Mouse (Mus musculus) intestine, embryonic 15.5 days (tissue): ENCODE results near the gene C4b. TPM values are rescaled to one million over a fixed set of nuclear protein-coding genes. Genes with fewer than 3 reads are reported as not detected.

Experiments
- polyA plus RNA-seq: library from polyadenylated mRNA; unstranded; fragments of >200 nt; fragmentation: Nextera tagmentation; extraction: Ambion mirVana; gene quantifications from 2 replicates; pipeline ENCODE4 v1.2.1, GENCODE M21; 2015

C4b gene
- polyA plus RNA-seq, 1 experiment from 2014 or later: 0.33 TPM

Other genes starting within 250 kb of the C4b start
- gene Btnl6, start 226.5 kb downstream of the C4b start, polyA plus RNA-seq: 13.1 and 15.2 TPM in 2 replicates
- 2.9 and 5.8 TPM in 2 replicates for gene Notch4, start 179.6 kb downstream of the C4b start, polyA plus RNA-seq
- gene Gpsm3, start 154.1 kb downstream of the C4b start, polyA plus RNA-seq: 10.1 TPM in 2 replicates
- 8.0 and 8.8 TPM in 2 replicates for gene Pbx2, start 152.6 kb downstream of the C4b start, polyA plus RNA-seq
- gene Ager, start 146.0 kb downstream of the C4b start, polyA plus RNA-seq: 2.7 and 3.0 TPM in 2 replicates
- gene Rnf5, start 140.2 kb downstream of the C4b start, polyA plus RNA-seq: 165 and 174 TPM in 2 replicates
- 51.2 and 60.8 TPM in 2 replicates for gene Agpat1, start 139.6 kb downstream of the C4b start, polyA plus RNA-seq
- 3.0 and 3.4 TPM in 2 replicates for gene Egfl8, start 127.9 kb downstream of the C4b start, polyA plus RNA-seq
- gene Ppt2, start 115.4 kb downstream of the C4b start, polyA plus RNA-seq: 27.8 and 29.6 TPM in 2 replicates
- gene Prrt1, start 114.3 kb downstream of the C4b start, polyA plus RNA-seq: 0.40 and 0.49 TPM in 2 replicates
- gene Fkbpl, start 99.1 kb downstream of the C4b start, polyA plus RNA-seq: 12.1 and 13.7 TPM in 2 replicates
- 67.5 and 68.2 TPM in 2 replicates for gene Atf6b, start 96.7 kb downstream of the C4b start, polyA plus RNA-seq
- gene Tnxb, start 73.3 kb downstream of the C4b start, polyA plus RNA-seq: 1.1 and 1.3 TPM in 2 replicates
- 0.38 and 18.1 TPM in 2 replicates for gene Cyp21a1, start 60.7 kb upstream of the C4b start, polyA plus RNA-seq
- 25.1 and 30.3 TPM in 2 replicates for gene Stk19, start 93.1 kb upstream of the C4b start, polyA plus RNA-seq
- gene Dxo, start 93.1 kb upstream of the C4b start, polyA plus RNA-seq: 51.8 and 58.6 TPM in 2 replicates
- 39.9 and 42.5 TPM in 2 replicates for gene Skiv2l, start 106.3 kb upstream of the C4b start, polyA plus RNA-seq
- 98.4 and 106 TPM in 2 replicates for gene Nelfe, start 106.5 kb upstream of the C4b start, polyA plus RNA-seq
- gene Cfb, start 118.6 kb upstream of the C4b start, polyA plus RNA-seq: 52.1 and 63.5 TPM in 2 replicates
- 2.5 and 2.8 TPM in 2 replicates for gene Zbtb12, start 135.6 kb upstream of the C4b start, polyA plus RNA-seq
- not detected in 2 replicates for gene Gm20547, start 138.2 kb upstream of the C4b start, polyA plus RNA-seq
- 14.9 and 16.0 TPM in 2 replicates for gene C2, start 154.4 kb upstream of the C4b start, polyA plus RNA-seq
- gene Ehmt2, start 154.6 kb upstream of the C4b start, polyA plus RNA-seq: 61.2 and 67.6 TPM in 2 replicates
- 56.2 and 60.4 TPM in 2 replicates for gene Slc44a4, start 170.6 kb upstream of the C4b start, polyA plus RNA-seq
- 118 and 134 TPM in 2 replicates for gene Neu1, start 187.4 kb upstream of the C4b start, polyA plus RNA-seq
- 0.43 TPM in 2 replicates for gene Hspa1b, start 215.4 kb upstream of the C4b start, polyA plus RNA-seq
- not detected in 2 replicates for gene Gm20481, start 226.0 kb upstream of the C4b start, polyA plus RNA-seq
- 6.2 and 6.3 TPM in 2 replicates for gene Hspa1a, start 228.3 kb upstream of the C4b start, polyA plus RNA-seq
- gene Hspa1l, start 228.8 kb upstream of the C4b start, polyA plus RNA-seq: 0.16 and 0.78 TPM in 2 replicates
- gene Lsm2, start 238.0 kb upstream of the C4b start, polyA plus RNA-seq: 187 and 190 TPM in 2 replicates